Mouse (Mus musculus) CD4-positive, CD25-positive, alpha-beta regulatory T cell, adult 4 months (primary cell): ENCODE data around the gene Vpreb3. TPM values are rescaled to one million over a fixed set of nuclear protein-coding genes. Genes with fewer than 3 reads are reported as not detected.
A peak's percentile ranks its signal among the peaks of the same experiment; 100 is the strongest.
"Not testable (repeated sequence)": the region's sequence is repeated elsewhere in the genome, so short reads cannot be mapped to it uniquely, and the experiment has no call there.

ENCODE experiments used
- ATAC-seq: one replicate; pipeline ENCODE4 v1.8.0; 2017
- polyA plus RNA-seq, 2 experiments: library from polyadenylated mRNA; unstranded; fragments of 100-300 nt; shearing (Covaris generic); gene quantifications; one replicate each; pipeline ENCODE4 v1.2.1; 2017

Gene Vpreb3
- polyA plus RNA-seq, 2 experiments from 2014 or later = 1.3 to 2.1 TPM

GRCm38 (mm10) chr10:75975216-75975615, 32.4 kb downstream of the Vpreb3 start:
- peak; percentile 84 for ATAC-seq

- ATAC-seq = peak; percentile 82
These were observed 35.4 kb downstream of the Vpreb3 start for GRCm38 (mm10) chr10:75978119-75978834.

- no peak for ATAC-seq
These were observed 35.9 kb downstream of the Vpreb3 start for GRCm38 (mm10) chr10:75978835-75979157.

GRCm38 (mm10) chr10:75979432-75979831, 36.6 kb downstream of the Vpreb3 start:
- no peak for ATAC-seq

- ATAC-seq = no peak
These were observed 47.7 kb downstream of the Vpreb3 start for GRCm38 (mm10) chr10:75990430-75991042.

GRCm38 (mm10) chr10:75993616-75994240, 50.9 kb downstream of the Vpreb3 start:
- no peak for ATAC-seq

- not testable (repeated sequence) for ATAC-seq
These were observed 51.8 kb downstream of the Vpreb3 start for GRCm38 (mm10) chr10:75994531-75995210.

GRCm38 (mm10) chr10:75995463-75995862, 52.6 kb downstream of the Vpreb3 start:
- ATAC-seq = no peak

- ATAC-seq = no peak
These were observed 53.5 kb downstream of the Vpreb3 start for GRCm38 (mm10) chr10:75996315-75996714.

Other genes with a start within 250 kb of the Vpreb3 start
- 10 to 100 TPM; 25.1 to 30.0 TPM for gene Cabin1, start 178.7 kb upstream of the Vpreb3 start, polyA plus RNA-seq
- gene Ddt, start 169.6 kb upstream of the Vpreb3 start, polyA plus RNA-seq = 10 to 100 TPM; 73.3 to 80.4 TPM
- not detected for gene Gm20441, start 162.1 kb upstream of the Vpreb3 start, polyA plus RNA-seq
- 10 to 100 TPM in 1 of 2 experiments, 1 to 10 TPM in 1; 6.4 to 16.8 TPM for gene Gstt3, start 161.6 kb upstream of the Vpreb3 start, polyA plus RNA-seq
- gene Gstt1, start 144.5 kb upstream of the Vpreb3 start, polyA plus RNA-seq = 1 to 10 TPM in 1 of 2 experiments, not detected in 1; 1.3 TPM
- gene Gstt4, start 120.5 kb upstream of the Vpreb3 start, polyA plus RNA-seq = not detected
- gene Gstt2, start 105.6 kb upstream of the Vpreb3 start, polyA plus RNA-seq = 10 to 100 TPM; 47.5 to 54.8 TPM
- gene Mif, start 82.8 kb upstream of the Vpreb3 start, polyA plus RNA-seq = 100 to 1,000 TPM; 486 to 555 TPM
- gene Derl3, start 49.6 kb upstream of the Vpreb3 start, polyA plus RNA-seq = 1 to 10 TPM; 1.0 to 2.8 TPM
- gene Smarcb1, start 21.4 kb upstream of the Vpreb3 start, polyA plus RNA-seq = 100 to 1,000 TPM in 1 of 2 experiments, 10 to 100 TPM in 1; 98.5 to 160 TPM
- 10 to 100 TPM; 15.3 to 18.3 TPM for gene Chchd10, start 9.9 kb upstream of the Vpreb3 start, polyA plus RNA-seq
- gene Mmp11, start 6.6 kb upstream of the Vpreb3 start, polyA plus RNA-seq = 10 to 100 TPM in 1 of 2 experiments, 1 to 10 TPM in 1; 6.1 to 11.8 TPM
- under 1 TPM in 1 of 2 experiments, not detected in 1; 0.27 TPM for gene Gm867, start 2.4 kb upstream of the Vpreb3 start, polyA plus RNA-seq
- gene Gm5134, start 11.5 kb downstream of the Vpreb3 start, polyA plus RNA-seq = 1 to 10 TPM in 1 of 2 experiments, under 1 TPM in 1; 0.55 to 1.1 TPM
- gene Zfp280b, start 89.6 kb downstream of the Vpreb3 start, polyA plus RNA-seq = 1 to 10 TPM; 9.6 to 9.7 TPM
- gene Slc5a4b, start 167.9 kb downstream of the Vpreb3 start, polyA plus RNA-seq = under 1 TPM in 1 of 2 experiments, not detected in 1; 0.09 TPM
- gene Slc5a4a, start 204.4 kb downstream of the Vpreb3 start, polyA plus RNA-seq = not detected